Mouse (Mus musculus): ENCODE measurements around the gene Ptgfrn. TPM values are rescaled to one million over a fixed set of nuclear protein-coding genes. Genes with fewer than 3 reads are reported as not detected.
A peak's percentile ranks its signal among the peaks of the same experiment; 100 is the strongest.

Ptgfrn gene
- polyA plus RNA-seq, 1 experiment from 2014 or later = 160 TPM

DNA sequence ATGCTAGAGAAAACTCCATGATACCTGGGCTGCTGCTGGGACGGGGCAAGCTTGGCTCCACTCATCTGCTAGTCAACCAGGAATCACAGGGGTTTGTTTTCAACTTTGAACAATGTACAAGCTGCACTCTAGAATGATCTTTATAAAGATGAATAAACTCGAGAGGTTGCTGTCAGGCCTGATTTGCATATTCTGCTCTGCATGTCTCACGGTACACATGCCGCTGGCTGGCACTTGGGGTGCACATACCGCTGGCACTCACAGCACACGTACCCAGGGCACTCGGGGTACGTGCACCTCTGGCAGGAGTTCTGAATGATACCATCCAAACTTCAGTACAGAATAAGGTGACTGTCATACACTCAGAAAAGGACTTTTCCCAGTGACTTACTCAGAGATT is 97.5 kb downstream of the Ptgfrn start:
- no peak for TF ChIP-seq CTCF (IDR thresholded peaks at IDR 0.05)
- no peaks in the 10 kb centered on the region for H3K27me3 ChIP-seq
- in situ Hi-C loops (cut with MboI; ENCODE audit: low pct_unique_long_range_greater_than_20kb) = no loop called here
- ATAC-seq (no peak), DNase-seq (ENCODE audit: low read depth, low spot score) (no peak)
- ChIA-PET CTCF (no interaction called here), POLR2A (no interaction called here)

DNA sequence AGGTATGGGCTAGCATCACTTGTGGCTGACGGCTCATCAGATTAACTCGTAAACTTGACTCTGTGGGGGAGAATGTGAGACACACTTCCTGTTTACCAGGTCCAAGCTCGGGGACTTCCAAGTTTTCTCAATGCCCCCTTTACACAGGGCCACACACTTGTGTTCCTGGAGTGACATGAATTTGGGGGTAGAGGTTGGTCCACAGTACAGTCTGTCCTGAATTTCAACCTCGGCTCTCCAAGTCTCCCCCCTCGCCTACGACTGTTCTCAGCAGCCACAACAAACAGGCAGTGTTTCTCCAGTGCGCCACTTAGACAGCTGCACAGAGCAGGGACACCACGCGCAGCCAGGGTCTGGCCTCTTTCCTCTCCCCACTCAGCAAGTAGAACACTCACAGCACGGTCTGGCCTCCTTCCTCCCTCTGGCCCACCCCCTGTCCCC is 97.9 kb downstream of the Ptgfrn start:
- TF ChIP-seq CTCF (IDR thresholded peaks at IDR 0.05) = no peak
- DNase-seq (ENCODE audit: low read depth, low spot score) (no peak), ATAC-seq (no peak)
- H3K27me3 ChIP-seq = no peaks in the 10 kb centered on the region
- in situ Hi-C loops (cut with MboI; ENCODE audit: low pct_unique_long_range_greater_than_20kb) = no loop called here
- ChIA-PET CTCF (no interaction called here), POLR2A (no interaction called here)

DNA sequence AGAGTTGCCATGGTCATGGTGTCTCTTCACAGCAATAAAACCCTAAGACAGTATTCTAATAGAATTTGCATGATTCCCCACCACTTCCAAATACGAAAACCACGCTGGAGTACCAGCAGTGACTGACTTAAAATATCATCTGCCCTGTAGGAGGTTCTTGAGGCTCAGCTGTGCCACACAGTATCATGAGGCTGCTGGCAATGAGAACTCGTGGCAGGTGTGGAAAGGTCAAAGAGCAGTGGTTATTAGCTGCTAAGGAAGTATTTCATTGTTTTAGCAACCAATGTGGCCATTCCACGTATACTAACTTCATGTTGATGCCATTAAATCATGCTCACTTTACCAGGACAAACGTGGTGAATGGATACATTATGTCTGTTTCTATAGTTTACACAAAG is 98.9 kb downstream of the Ptgfrn start:
- TF ChIP-seq CTCF (IDR thresholded peaks at IDR 0.05) = no peak
- DNase-seq (ENCODE audit: low read depth, low spot score) (no peak), ATAC-seq (no peak)
- in situ Hi-C loops (cut with MboI; ENCODE audit: low pct_unique_long_range_greater_than_20kb) = no loop called here
- ChIA-PET CTCF (interaction anchor here (1.0 kb wide), 1 partner anchor 36 kb away, joined by 3 read pairs; no protein-coding TSS in a partner anchor), POLR2A (no interaction called here)
- no peaks in the 10 kb centered on the region for H3K27me3 ChIP-seq

DNA sequence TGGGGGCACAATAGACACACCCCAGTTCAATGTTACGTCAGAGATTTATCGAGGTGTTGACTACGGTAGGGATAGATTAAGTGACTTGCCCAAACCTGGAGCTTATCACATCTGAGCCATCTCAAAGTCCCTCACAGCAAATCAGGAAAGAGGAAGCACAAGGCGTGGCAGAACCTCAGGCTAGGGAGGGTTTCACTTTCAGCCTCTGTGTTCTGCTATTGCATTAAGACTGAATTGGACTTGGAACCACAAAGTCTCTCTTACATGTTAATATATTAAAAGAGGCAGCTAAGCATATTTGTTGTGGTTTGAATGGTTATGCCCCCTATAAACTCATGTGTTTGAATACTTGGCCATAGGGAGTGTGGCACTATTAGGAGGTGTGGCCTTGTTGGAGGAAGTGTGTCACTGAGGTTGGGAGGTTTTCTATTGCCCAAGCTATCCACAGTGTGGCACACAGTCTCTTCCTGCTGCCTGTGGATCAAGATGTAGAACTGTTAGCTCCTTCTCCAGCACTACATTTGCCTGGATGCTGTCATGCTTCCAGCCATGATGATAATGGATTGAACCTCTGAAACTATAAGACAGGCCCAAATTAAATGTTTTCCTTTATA is 99.4 kb downstream of the Ptgfrn start:
- ATAC-seq (no peak), DNase-seq (ENCODE audit: low read depth, low spot score) (no peak)
- ChIA-PET CTCF (interaction anchor here (1.0 kb wide), 1 partner anchor 36 kb away, joined by 3 read pairs; no protein-coding TSS in a partner anchor), POLR2A (no interaction called here)
- H3K27me3 ChIP-seq = no peaks in the 10 kb centered on the region
- TF ChIP-seq CTCF (IDR thresholded peaks at IDR 0.05) = no peak
- in situ Hi-C loops (cut with MboI; ENCODE audit: low pct_unique_long_range_greater_than_20kb) = no loop called here

DNA sequence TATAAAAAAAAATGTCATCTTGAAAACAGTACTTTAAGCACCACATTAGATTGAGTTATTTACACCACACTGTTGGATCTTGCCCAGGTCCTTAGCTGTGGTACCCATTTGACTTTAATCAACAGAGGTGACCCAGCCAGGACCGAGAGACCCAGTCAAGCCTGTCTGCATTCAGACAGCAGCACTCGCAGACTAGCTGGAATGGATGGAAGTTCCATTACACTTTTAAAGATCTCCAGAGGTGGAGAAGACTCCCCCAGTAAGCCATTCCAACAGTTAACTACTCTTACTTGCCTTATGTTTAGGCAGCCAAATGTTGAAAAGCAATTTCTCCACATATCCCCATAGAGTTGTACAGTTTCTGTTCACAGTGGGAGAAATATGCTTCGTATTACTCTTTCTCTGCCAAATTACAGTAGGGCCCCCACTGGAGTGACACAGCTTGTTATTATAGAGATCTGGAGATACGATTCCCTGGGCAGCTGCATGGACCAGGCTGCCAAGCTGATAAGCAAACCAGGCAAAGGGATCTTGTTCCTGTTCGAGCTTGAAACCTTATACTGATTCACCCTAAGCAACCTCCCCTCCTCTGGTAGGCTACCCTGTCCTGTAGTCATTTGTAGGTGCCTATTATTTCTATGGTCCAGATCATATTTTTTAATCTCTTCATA is 102.8 kb downstream of the Ptgfrn start:
- CTCF ChIA-PET = interaction anchor here (0.9 to 2.1 kb wide), 6 partner anchors 8 to 33 kb away, joined by 3 to 9 read pairs (median 4); no protein-coding TSS in a partner anchor
- ATAC-seq (no peak), DNase-seq (ENCODE audit: low read depth, low spot score) (no peak)
- H3K27me3 ChIP-seq = no peaks in the 10 kb centered on the region
- TF ChIP-seq CTCF (IDR thresholded peaks at IDR 0.05) = no peak
- in situ Hi-C loops (cut with MboI; ENCODE audit: low pct_unique_long_range_greater_than_20kb) = no loop called here
- POLR2A ChIA-PET = interaction anchor here (0.6 to 0.7 kb wide), 2 partner anchors 8 to 164 kb away, joined by 3 to 9 read pairs; no protein-coding TSS in a partner anchor

DNA sequence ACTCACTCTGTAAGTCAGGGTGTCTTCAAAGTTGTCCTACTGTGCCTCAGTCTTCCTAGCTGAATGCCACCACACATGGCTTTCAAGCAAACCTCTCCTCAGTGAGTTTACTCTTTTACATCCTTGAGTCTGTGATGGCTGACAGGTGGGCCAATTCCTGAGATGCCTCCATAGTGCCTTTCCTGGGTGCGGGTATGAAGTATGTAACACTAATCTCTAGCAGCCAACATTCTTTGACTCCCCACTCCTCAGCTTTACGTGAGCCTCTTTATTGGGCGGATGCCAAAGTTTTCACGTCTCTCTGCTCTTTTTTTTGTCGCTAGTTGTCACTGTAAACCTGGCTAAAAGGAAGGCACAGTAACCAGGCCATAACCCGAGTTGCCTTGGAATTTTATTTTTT is 104.7 kb downstream of the Ptgfrn start:
- DNase-seq (ENCODE audit: low read depth, low spot score) (no peak), ATAC-seq (no peak)
- no peak for TF ChIP-seq CTCF (IDR thresholded peaks at IDR 0.05)
- no peaks in the 10 kb centered on the region for H3K27me3 ChIP-seq
- POLR2A ChIA-PET = interaction anchor here (0.6 kb wide), 2 partner anchors 10 to 238 kb away, joined by 3 read pairs; no protein-coding TSS in a partner anchor
- CTCF ChIA-PET = interaction anchor here (0.6 to 1.7 kb wide), 5 partner anchors 9 to 112 kb away, joined by 3 to 4 read pairs (median 3); no protein-coding TSS in a partner anchor
- in situ Hi-C loops (cut with MboI; ENCODE audit: low pct_unique_long_range_greater_than_20kb) = no loop called here

DNA sequence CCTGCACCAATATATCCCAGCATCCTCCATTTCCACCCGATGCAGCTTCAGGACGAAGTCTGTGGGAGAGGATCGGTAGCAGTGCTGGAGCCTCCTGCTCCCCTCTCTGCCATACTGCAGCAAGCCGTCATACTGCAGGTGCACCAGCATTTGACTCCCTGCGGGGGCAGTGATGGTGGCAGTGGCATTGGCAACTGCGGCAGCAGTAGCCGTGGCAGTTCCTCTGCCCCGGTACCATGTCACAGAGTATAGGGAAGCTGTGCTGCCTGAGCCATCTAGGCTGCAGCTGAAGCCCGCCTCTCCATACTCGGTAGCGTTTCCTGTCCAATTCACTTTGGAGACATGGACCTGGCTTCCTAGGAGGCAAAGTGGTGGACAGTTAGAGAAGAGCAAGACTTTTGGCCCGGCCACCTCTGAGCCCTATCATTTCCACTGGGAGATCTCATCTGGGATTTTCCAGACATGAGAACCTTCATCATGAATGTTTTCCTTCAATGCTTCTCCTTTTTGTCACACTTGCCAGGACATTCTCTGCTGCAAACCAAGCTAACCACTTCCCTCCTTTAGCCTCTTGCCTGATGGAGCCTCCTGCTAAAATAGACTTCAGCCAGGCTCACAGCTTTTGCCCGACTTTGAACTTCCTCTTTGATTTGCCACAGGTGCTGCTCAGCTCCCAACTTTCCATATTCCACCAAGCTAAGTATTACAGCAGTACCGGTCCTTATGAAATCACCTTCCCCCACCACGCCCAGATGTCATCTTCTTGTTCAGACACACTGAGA is 106.3 kb downstream of the Ptgfrn start:
- in situ Hi-C loops (cut with MboI; ENCODE audit: low pct_unique_long_range_greater_than_20kb) = no loop called here
- no peaks in the 10 kb centered on the region for H3K27me3 ChIP-seq
- no peak for TF ChIP-seq CTCF (IDR thresholded peaks at IDR 0.05)
- no peak for DNase-seq (ENCODE audit: low read depth, low spot score)
- ChIA-PET CTCF (interaction anchor here (0.9 to 1.5 kb wide), 4 partner anchors 8 to 28 kb away, joined by 3 to 4 read pairs (median 3); partner anchors contain the start of gene Cd101), POLR2A (no interaction called here)
- ATAC-seq = no peak

DNA sequence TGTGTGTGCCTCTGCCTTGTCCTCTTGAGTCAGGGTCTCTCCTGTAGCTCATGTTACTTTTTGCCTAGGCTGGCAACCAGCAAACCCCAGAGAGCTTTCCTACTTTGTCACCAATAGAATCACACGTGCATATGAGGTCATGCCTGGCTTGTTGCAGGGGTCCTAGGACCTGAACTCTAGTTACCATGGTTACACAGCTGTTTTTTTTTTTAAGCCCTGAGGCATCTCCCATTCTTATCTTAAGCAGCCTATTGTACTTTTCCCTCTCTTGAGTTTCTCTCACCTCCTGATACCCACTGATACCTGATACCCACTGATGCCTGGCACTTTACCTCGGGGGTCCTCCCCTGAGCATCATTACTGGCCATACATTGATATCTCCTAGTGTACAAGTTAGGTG is 110.3 kb downstream of the Ptgfrn start:
- in situ Hi-C loops (cut with MboI; ENCODE audit: low pct_unique_long_range_greater_than_20kb) = no loop called here

DNA sequence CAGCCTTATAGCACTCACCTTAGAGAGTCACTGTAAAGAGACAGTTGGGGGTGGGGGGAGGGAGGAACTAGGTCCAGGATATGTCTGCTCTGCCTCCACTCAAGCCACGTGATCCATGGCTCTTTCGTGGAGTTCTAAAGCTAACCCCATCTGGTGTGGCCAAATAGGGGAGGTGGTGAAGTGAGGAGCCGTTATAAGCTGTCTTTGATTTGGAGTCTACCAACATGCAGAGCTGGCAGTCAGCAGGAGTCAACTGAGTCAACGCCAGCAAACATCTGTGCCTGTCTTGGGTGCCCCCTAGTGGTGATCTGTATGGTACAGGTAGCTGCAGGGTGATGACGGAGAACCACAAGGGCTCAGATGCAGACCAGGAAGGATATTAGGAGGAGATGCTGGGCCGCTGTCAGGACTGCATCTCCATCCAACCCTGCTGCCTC is 111.2 kb downstream of the Ptgfrn start:
- in situ Hi-C loops (cut with MboI; ENCODE audit: low pct_unique_long_range_greater_than_20kb) = no loop called here

More for the DNA sequence above, 110.3 kb downstream of the Ptgfrn start:
- no peaks in the 10 kb centered on the region for H3K27me3 ChIP-seq
- DNase-seq (ENCODE audit: low read depth, low spot score) = no peak
- no peak for ATAC-seq
- POLR2A ChIA-PET = interaction anchor here (0.6 to 0.8 kb wide), 3 partner anchors 11 to 543 kb away, joined by 3 to 5 read pairs (median 4); no protein-coding TSS in a partner anchor
- CTCF ChIA-PET = interaction anchor here (0.9 to 4.8 kb wide), 12 partner anchors 9 to 79 kb away, joined by 3 to 33 read pairs (median 6); no protein-coding TSS in a partner anchor
- TF ChIP-seq CTCF (IDR thresholded peaks at IDR 0.05) = no peak

More for the DNA sequence above, 111.2 kb downstream of the Ptgfrn start:
- POLR2A ChIA-PET = no interaction called here
- ATAC-seq (no peak), DNase-seq (ENCODE audit: low read depth, low spot score) (no peak)
- H3K27me3 ChIP-seq = no peaks in the 10 kb centered on the region
- peak; percentile 91 for TF ChIP-seq CTCF (IDR thresholded peaks at IDR 0.05)
- CTCF ChIA-PET = interaction anchor here (0.9 to 4.8 kb wide), 15 partner anchors 9 to 298 kb away, joined by 3 to 33 read pairs (median 5); no protein-coding TSS in a partner anchor

Data from Patski (cell line).